Mouse (Mus musculus): ENCODE data around the gene Ctr9. TPM values are rescaled to one million over a fixed set of nuclear protein-coding genes. Genes with fewer than 3 reads are reported as not detected.

Gene Ctr9
- polyA plus RNA-seq, 1 experiment from 2014 or later: 78.0 TPM

- H3K27ac ChIP-seq (replicated peaks): no peak overlapping the region
- no peak overlapping the region for H3K4me2 ChIP-seq
- H3K4me3 ChIP-seq: no peak overlapping the region
- no peak overlapping the region for H3K9ac ChIP-seq
- H3K9me3 ChIP-seq: no peaks in the 10 kb centered on the region
- no peak for ATAC-seq (ENCODE audit: low FRiP score, low read depth)
- H3K36me3 ChIP-seq: no peaks in the 10 kb centered on the region
- H3K4me1 ChIP-seq (replicated peaks): no peaks in the 10 kb centered on the region
- no peaks in the 10 kb centered on the region for H3K27me3 ChIP-seq
- WGBS: 90% methylated on average over 15 of the region's 15 CpGs
Measured at GRCm38 (mm10) chr7:110998887-110999827, 29.6 kb upstream of the Ctr9 start.

- WGBS: 83% methylated on average over 3 of the region's 3 CpGs
- Histone ChIP-seq H3K36me3 (no peaks in the 10 kb centered on the region), H3K27ac (replicated peaks) (no peak overlapping the region), H3K4me2 (no peak overlapping the region), H3K27me3 (no peaks in the 10 kb centered on the region), H3K9me3 (no peaks in the 10 kb centered on the region), H3K9ac (no peak overlapping the region), H3K4me1 (replicated peaks) (no peaks in the 10 kb centered on the region), H3K4me3 (no peak overlapping the region)
- no peak for ATAC-seq (ENCODE audit: low FRiP score, low read depth)
Measured at GRCm38 (mm10) chr7:111004136-111004840, 24.5 kb upstream of the Ctr9 start.

DNA sequence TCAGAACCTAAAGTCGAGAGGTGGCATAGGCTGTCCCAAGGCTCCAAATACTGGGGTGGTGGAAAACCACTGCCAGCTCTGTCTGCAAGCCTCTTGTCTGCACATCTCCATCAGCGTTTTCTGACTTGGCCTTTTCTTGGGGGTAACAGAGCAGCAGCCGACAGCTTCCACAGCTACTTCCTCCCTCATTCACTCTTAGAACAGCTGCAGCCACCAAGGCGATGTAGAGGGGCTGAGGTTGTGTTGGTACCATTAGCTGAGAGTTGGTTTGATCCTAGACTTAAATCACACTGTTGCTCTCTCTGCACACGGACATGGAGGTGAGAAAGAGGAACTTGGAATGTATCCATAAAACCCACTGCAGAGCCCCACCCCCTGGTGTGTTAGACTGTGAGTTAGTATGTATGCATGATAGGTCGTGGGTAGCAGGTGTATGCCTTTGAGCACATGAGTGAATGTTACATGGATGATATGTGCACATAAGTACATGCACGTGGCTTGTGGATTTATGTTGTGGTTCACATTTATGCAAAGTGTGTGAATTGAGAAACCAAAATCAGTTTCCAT is 14.6 kb upstream of the Ctr9 start:
- no peaks in the 10 kb centered on the region for H3K36me3 ChIP-seq
- 85% methylated on average over 7 of the region's 7 CpGs for WGBS
- H3K27ac ChIP-seq (replicated peaks): no peak overlapping the region
- no peak overlapping the region for H3K4me3 ChIP-seq
- ATAC-seq (ENCODE audit: low FRiP score, low read depth): no peak
- no peak overlapping the region for H3K9ac ChIP-seq
- H3K4me2 ChIP-seq: no peak overlapping the region
- H3K27me3 ChIP-seq: no peaks in the 10 kb centered on the region
- no peaks in the 10 kb centered on the region for H3K9me3 ChIP-seq
- H3K4me1 ChIP-seq (replicated peaks): no peaks in the 10 kb centered on the region

GRCm38 (mm10) chr7:111014893-111015292 is 13.9 kb upstream of the Ctr9 start:
- H3K4me1 ChIP-seq (replicated peaks): no peaks in the 10 kb centered on the region
- no peak overlapping the region for H3K9ac ChIP-seq
- peak; percentile 86 for ATAC-seq (ENCODE audit: low FRiP score, low read depth)
- no peak overlapping the region for H3K27ac ChIP-seq (replicated peaks)
- H3K27me3 ChIP-seq: no peaks in the 10 kb centered on the region
- no peak overlapping the region for H3K4me3 ChIP-seq
- WGBS: 31% methylated on average over 5 of the region's 5 CpGs
- no peak overlapping the region for H3K4me2 ChIP-seq
- H3K36me3 ChIP-seq: no peaks in the 10 kb centered on the region
- no peaks in the 10 kb centered on the region for H3K9me3 ChIP-seq

DNA sequence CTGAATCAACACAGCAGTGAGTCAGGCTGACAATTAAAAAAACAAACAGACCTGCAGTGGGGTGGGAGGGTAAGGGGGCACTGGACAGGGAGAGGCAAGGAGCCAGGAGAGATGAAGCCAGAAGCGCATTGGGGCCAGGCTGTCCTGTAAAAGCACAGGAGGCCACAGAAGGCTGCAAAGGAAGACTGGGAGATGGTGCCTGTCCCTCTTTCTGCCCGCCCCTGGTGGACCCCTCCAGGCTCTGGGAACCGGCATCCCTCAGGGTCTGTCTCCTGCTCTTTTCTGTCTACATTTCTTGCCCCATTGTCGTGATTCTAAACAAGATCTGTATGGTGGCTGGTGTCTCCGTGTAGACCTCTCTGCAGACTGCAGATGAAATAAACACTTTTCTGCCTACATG is 13.0 kb upstream of the Ctr9 start:
- Histone ChIP-seq H3K4me1 (replicated peaks) (no peaks in the 10 kb centered on the region), H3K4me2 (no peak overlapping the region), H3K27me3 (no peaks in the 10 kb centered on the region), H3K9ac (no peak overlapping the region), H3K4me3 (no peak overlapping the region), H3K36me3 (no peaks in the 10 kb centered on the region), H3K9me3 (no peaks in the 10 kb centered on the region), H3K27ac (replicated peaks) (no peak overlapping the region)
- ATAC-seq (ENCODE audit: low FRiP score, low read depth): no peak
- WGBS: 73% methylated on average over 5 of the region's 5 CpGs

DNA sequence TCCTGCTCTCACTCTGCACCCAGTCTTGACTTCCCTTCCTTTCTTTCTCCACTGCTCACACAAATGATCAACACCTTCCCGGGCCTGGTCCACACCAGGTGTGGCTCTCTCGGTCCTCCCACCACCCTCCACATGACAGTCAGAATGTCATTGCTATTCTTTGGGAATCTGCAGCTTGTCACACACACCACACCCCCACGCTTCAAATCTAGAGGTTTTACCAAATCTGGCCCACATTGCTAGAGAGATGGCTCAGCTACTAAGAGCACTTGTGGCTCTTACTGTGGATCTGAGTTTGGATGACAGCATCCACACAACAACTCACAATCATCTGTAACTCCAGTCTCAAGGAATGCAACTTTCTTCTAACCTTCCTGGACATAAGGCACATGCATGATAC is 11.8 kb upstream of the Ctr9 start:
- ATAC-seq (ENCODE audit: low FRiP score, low read depth): no peak
- H3K27me3 ChIP-seq: no peaks in the 10 kb centered on the region
- no peaks in the 10 kb centered on the region for H3K9me3 ChIP-seq
- no peak overlapping the region for H3K4me2 ChIP-seq
- H3K9ac ChIP-seq: no peak overlapping the region
- no peaks in the 10 kb centered on the region for H3K36me3 ChIP-seq
- H3K4me1 ChIP-seq (replicated peaks): no peaks in the 10 kb centered on the region
- no peak overlapping the region for H3K4me3 ChIP-seq
- WGBS: 83% methylated on average over 3 of the region's 3 CpGs
- H3K27ac ChIP-seq (replicated peaks): no peak overlapping the region

DNA sequence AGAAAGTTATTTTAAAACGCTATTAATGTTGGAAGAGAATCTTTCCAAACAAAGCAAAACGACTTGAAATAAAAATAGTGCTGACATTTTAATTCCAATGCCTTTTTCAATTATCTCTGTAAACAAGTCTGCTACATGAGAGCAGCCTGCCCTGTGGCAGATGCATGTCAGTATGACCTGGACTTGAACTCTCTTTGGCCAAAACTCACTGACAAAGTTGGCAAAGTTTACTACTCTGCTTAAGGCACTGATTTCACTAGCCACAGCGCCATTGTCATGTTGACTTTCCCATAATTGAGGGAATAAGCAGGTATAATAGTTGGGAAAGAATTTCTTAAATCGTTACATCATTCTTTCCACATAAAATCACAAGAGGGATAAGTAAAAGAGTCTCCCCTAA is 7.9 kb upstream of the Ctr9 start:
- 86% methylated on average over 4 of the region's 4 CpGs for WGBS
- H3K4me2 ChIP-seq: no peak overlapping the region
- peaks cover 6% of the 10 kb centered on the region; the same call in 1 of the 2 replicates for H3K4me1 ChIP-seq (replicated peaks)
- no peaks in the 10 kb centered on the region for H3K36me3 ChIP-seq
- no peaks in the 10 kb centered on the region for H3K27me3 ChIP-seq
- H3K27ac ChIP-seq (replicated peaks): no peak overlapping the region
- no peaks in the 10 kb centered on the region for H3K9me3 ChIP-seq
- H3K9ac ChIP-seq: no peak overlapping the region
- H3K4me3 ChIP-seq: no peak overlapping the region
- ATAC-seq (ENCODE audit: low FRiP score, low read depth): no peak

- peak overlapping the region; percentile 38; the same call in 1 of the 2 replicates for H3K27ac ChIP-seq (replicated peaks)
- no peak overlapping the region for H3K9ac ChIP-seq
- H3K36me3 ChIP-seq: no peaks in the 10 kb centered on the region
- no peak overlapping the region for H3K4me3 ChIP-seq
- 19% methylated on average over 8 of the region's 8 CpGs for WGBS
- no peaks in the 10 kb centered on the region for H3K27me3 ChIP-seq
- no peak for ATAC-seq (ENCODE audit: low FRiP score, low read depth)
- H3K4me2 ChIP-seq: no peak overlapping the region
- H3K9me3 ChIP-seq: no peaks in the 10 kb centered on the region
- H3K4me1 ChIP-seq (replicated peaks): peaks cover 6% of the 10 kb centered on the region; the same call in 1 of the 2 replicates
Measured at GRCm38 (mm10) chr7:111024068-111024594, 4.6 kb upstream of the Ctr9 start.

GRCm38 (mm10) chr7:111024912-111025311 is 3.8 kb upstream of the Ctr9 start:
- Histone ChIP-seq H3K9ac (no peak overlapping the region), H3K27me3 (no peaks in the 10 kb centered on the region), H3K4me1 (replicated peaks) (peaks cover 12% of the 10 kb centered on the region), H3K4me3 (no peak overlapping the region), H3K9me3 (no peaks in the 10 kb centered on the region), H3K4me2 (no peak overlapping the region), H3K36me3 (no peaks in the 10 kb centered on the region), H3K27ac (replicated peaks) (no peak overlapping the region)
- no peak for ATAC-seq (ENCODE audit: low FRiP score, low read depth)
- WGBS: 65% methylated on average over 4 of the region's 4 CpGs

- WGBS: under 1% methylated on average over 29 of the region's 29 CpGs
- no peaks in the 10 kb centered on the region for H3K9me3 ChIP-seq
Measured at GRCm38 (mm10) chr7:111029046-111029553, 349 bp downstream of the Ctr9 start.

DNA sequence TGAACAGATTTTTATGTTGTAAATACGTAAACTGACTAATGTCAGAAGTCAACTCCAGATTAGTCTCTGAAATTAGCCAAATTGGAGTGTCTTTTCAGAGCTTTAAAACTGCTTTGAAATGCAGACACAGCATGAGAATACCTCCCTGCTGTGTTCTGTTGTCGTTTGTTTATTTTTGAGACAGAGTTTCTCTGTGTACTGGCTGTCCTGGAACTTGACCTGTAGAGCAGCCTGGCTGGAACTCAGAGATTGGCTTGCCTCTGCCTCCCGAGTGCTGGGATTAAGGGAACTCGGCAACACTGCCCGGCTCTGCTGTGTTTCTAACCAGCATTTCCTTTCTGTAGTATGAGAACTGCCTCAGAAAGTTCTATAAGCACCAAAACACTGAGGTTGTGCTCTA is 20.2 kb downstream of the Ctr9 start:
- Histone ChIP-seq H3K27me3 (no peaks in the 10 kb centered on the region), H3K36me3 (peaks cover 84% of the 10 kb centered on the region), H3K4me1 (replicated peaks) (no peaks in the 10 kb centered on the region), H3K4me3 (no peak overlapping the region), H3K4me2 (no peak overlapping the region), H3K9ac (no peak overlapping the region), H3K9me3 (no peaks in the 10 kb centered on the region), H3K27ac (replicated peaks) (no peak overlapping the region)
- no peak for ATAC-seq (ENCODE audit: low FRiP score, low read depth)
- WGBS: 81% methylated on average over 5 of the region's 5 CpGs

More at GRCm38 (mm10) chr7:111029046-111029553, 349 bp downstream of the Ctr9 start:
- Histone ChIP-seq H3K4me1 (replicated peaks) (peaks cover 29% of the 10 kb centered on the region), H3K27me3 (no peaks in the 10 kb centered on the region), H3K27ac (replicated peaks) (peak overlapping the region; percentile 97), H3K9ac (peak overlapping the region; percentile 65), H3K4me3 (peak overlapping the region; percentile 74), H3K36me3 (peaks cover 7% of the 10 kb centered on the region), H3K4me2 (peak overlapping the region; percentile 77)
- ATAC-seq (ENCODE audit: low FRiP score, low read depth): peak; percentile 59
